Mouse (Mus musculus) limb, embryonic 10.5 days (tissue): Measurements from ENCODE around the gene Tusc2. TPM values are rescaled to one million over a fixed set of nuclear protein-coding genes. Genes with fewer than 3 reads are reported as not detected.

Source experiments
- DNase-seq: peaks from one replicate; pipeline ENCODE4 v3.0.0-alpha.2; 2017; ENCODE audit warnings: low spot score
- H3K27ac ChIP-seq: fragments of 300-500 bp; sonication (generic); 2 replicates; pipeline ENCODE4 v1.5.1; 2016; ENCODE audit warnings: mild to moderate bottlenecking
- H3K27me3 ChIP-seq: fragments of 300-500 bp; sonication (generic); 2 replicates; pipeline ENCODE4 v1.6.1; 2016; ENCODE audit warnings: low read depth, mild to moderate bottlenecking; ENCODE audit not compliant: poor library complexity, severe bottlenecking
- H3K36me3 ChIP-seq: fragments of 300-500 bp; sonication (generic); 2 replicates; pipeline ENCODE4 v1.6.1; 2016; ENCODE audit warnings: mild to moderate bottlenecking, moderate library complexity
- H3K4me1 ChIP-seq: fragments of 300-500 bp; sonication (generic); 2 replicates; pipeline ENCODE4 v1.6.1; 2016
- H3K4me3 ChIP-seq: fragments of 300-500 bp; sonication (generic); 2 replicates; pipeline ENCODE4 v1.5.1; 2016; ENCODE audit warnings: mild to moderate bottlenecking, moderate library complexity
- H3K9me3 ChIP-seq: fragments of 300-500 bp; sonication (generic); replicated peaks from 2 replicates; pipeline ENCODE4 v1.6.1; 2016; ENCODE audit warnings: mild to moderate bottlenecking
- WGBS: fragments of 180-500 bp; shearing (Covaris S2); methylation state at CpG from one replicate; pipeline ENCODE4 v1.1.7; 2016; 5-methylcytosine and 5-hydroxymethylcytosine counted together
- polyA plus RNA-seq: library from polyadenylated mRNA; unstranded; fragments of >200 nt; fragmentation: Nextera tagmentation; extraction: Ambion mirVana; gene quantifications from 2 replicates; pipeline ENCODE4 v1.2.1, GENCODE M21; 2016

The Tusc2 gene
- polyA plus RNA-seq, 1 experiment from 2014 or later, result 60.4 TPM

DNA sequence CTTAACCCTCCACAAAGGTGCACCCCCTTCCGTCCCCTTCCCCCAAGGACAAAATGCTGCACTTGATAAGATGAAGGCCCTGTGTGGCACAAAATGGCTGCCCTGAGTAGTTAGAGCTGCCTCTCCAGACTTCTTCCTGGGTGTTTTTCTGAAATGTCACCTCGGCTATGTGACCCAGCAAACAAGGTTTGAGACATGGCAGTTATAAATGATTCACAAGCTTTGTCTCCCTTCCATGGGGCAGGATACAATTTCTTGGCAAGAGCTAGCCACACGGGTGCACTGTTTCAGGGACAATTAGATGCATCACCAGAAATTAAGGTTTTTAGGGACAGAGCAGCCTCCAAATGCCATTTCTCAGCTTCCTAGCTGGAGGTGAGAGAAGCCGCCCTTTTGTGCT is 22.6 kb upstream of the Tusc2 start:
- 76% methylated on average over 4 of the region's 4 CpGs for WGBS
- Histone ChIP-seq H3K4me3 (0 out of 2 replicates have a peak overlapping the region, but pooled peaks have one; percentile 68), H3K4me1 (peaks cover 49% of the 10 kb centered on the region)

DNA sequence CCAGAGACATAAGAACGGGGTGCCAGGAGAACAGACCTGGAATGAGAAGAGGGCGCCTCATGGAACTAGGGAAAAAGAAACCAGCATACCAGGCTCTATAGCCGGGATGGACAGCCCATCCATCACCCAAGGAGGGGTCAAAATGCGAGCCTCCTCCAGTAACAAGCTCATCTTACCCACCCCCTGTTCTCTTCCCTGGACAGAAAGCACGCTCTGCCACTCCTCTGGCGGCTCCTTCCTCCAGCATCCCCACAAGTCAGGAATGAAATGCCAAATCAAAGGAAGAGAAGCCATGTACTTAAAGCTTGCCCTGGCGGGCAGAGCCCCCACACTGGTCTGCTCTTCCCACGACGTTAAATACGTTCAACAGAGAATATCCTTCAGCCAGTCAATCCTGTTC is 22.1 kb upstream of the Tusc2 start:
- Histone ChIP-seq H3K9me3 (no peaks in the 10 kb centered on the region), H3K36me3 (peaks cover 63% of the 10 kb centered on the region), H3K27ac (no peak overlapping the region), H3K4me1 (peaks cover 48% of the 10 kb centered on the region), H3K27me3 (no peaks in the 10 kb centered on the region), H3K4me3 (peak overlapping the region; percentile 68)
- no peak for DNase-seq
- 32% methylated on average over 10 of the region's 10 CpGs for WGBS

More for the DNA sequence above, 22.6 kb upstream of the Tusc2 start:
- H3K9me3 ChIP-seq, result no peaks in the 10 kb centered on the region
- H3K27ac ChIP-seq, result no peak overlapping the region
- no peaks in the 10 kb centered on the region for H3K27me3 ChIP-seq
- no peak for DNase-seq
- H3K36me3 ChIP-seq, result peaks cover 63% of the 10 kb centered on the region

DNA sequence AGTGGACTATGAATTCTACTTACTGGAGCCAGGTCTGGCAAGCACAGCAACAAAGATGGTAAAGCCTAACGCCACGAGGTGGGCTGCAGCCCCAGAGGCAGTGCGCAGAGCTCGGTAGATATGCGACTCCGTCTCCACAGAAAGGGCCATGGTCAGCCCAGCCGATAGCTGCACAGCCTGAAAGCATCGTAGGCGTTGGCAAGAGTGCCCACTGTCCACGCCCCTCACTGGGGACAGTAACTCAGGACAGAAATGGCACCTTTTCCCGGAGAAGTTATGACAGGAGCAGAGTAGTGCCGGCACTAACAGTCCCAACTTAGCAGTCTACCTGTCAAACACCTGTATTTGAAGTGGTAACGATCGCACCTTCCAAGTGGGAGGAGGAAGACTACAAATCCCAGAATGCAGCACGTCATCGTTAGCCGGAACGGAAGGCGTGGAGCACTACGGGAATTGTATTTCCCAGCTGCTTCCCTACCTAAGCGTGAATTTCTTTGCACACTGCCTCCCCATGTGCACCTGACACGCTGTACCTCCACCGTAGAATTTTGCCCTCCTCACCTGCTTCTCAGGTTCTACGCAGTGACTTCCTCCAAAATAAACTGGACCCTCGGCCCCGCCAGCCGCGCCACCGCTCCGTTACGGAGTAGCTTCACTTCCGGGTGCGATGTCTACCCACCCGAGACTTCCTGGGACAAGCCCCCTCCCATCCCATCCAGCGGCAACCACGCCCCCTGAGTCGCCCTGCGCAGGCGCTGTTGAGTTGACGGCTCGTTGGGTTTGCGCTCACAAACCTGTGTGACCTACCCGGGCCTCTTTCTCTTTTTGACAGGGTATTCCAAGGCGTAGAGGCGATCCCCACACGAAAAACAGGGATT is 21.3 kb upstream of the Tusc2 start, which contains the start of the genes Cyb561d2 and Nprl2:
Gene Cyb561d2, minus strand, starts transcription at position 720 of the 878 bp plus-strand sequence.
Gene Nprl2, plus strand, starts transcription at position 753 of the 878 bp plus-strand sequence.
- WGBS, result under 1% methylated on average over 46 of the region's 46 CpGs
- Histone ChIP-seq H3K4me1 (peaks cover 48% of the 10 kb centered on the region), H3K36me3 (peaks cover 60% of the 10 kb centered on the region), H3K27me3 (no peaks in the 10 kb centered on the region), H3K27ac (peak within 1 kb of the TSS; percentile 75), H3K4me3 (peak within 1 kb of the TSS; percentile 68), H3K9me3 (no peaks in the 10 kb centered on the region)
- DNase-seq, result peak; percentile 96

DNA sequence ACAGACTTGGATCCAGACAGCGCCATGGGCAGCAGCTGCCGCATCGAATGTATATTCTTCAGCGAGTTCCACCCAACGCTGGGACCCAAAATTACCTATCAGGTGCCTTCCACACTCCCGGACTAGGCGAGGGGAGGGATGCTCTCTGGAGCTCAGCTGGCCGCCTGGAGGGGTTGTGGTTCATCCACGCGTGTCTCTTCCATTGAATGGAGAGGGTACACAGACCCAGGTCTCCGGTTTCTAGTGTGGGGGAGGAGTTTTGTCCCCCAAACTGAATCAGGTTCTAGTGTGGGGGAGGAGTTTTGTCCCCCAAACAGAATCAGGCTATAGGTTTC is 20.7 kb upstream of the Tusc2 start:
- DNase-seq, result no peak
- peaks cover 54% of the 10 kb centered on the region for H3K36me3 ChIP-seq
- WGBS, result under 1% methylated on average over 11 of the region's 11 CpGs
- H3K9me3 ChIP-seq, result no peaks in the 10 kb centered on the region
- H3K4me1 ChIP-seq, result peaks cover 48% of the 10 kb centered on the region
- no peaks in the 10 kb centered on the region for H3K27me3 ChIP-seq
- peak overlapping the region; percentile 75 for H3K27ac ChIP-seq
- H3K4me3 ChIP-seq, result peak overlapping the region; percentile 68

DNA sequence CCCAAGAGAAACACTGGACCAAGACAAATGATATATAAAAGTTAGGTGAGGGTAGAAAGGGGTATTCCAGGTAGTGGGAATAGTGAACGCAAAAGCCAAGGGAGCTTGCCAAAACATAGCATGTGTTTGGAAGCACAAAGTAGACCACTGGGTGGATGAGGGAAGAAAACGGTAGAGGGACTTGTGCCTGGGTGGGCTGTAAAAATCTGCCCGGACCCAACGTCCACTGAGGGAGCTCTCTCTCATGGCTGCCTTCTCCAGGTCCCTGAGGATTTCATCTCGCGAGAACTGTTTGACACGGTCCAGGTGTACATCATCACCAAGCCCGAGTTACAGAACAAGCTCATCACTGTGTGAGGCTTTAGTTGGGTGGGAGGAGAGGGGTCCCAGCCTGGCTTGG is 20.3 kb upstream of the Tusc2 start:
- Histone ChIP-seq H3K27me3 (0 out of 2 replicates have a peak, but pooled peaks cover 2% of the 10 kb centered on the region), H3K36me3 (peaks cover 50% of the 10 kb centered on the region), H3K4me3 (peak overlapping the region; percentile 68), H3K9me3 (no peaks in the 10 kb centered on the region), H3K27ac (peak overlapping the region; percentile 75; the same call in 1 of the 2 replicates), H3K4me1 (peaks cover 51% of the 10 kb centered on the region)
- WGBS, result 50% methylated on average over 8 of the region's 8 CpGs
- DNase-seq, result no peak

DNA sequence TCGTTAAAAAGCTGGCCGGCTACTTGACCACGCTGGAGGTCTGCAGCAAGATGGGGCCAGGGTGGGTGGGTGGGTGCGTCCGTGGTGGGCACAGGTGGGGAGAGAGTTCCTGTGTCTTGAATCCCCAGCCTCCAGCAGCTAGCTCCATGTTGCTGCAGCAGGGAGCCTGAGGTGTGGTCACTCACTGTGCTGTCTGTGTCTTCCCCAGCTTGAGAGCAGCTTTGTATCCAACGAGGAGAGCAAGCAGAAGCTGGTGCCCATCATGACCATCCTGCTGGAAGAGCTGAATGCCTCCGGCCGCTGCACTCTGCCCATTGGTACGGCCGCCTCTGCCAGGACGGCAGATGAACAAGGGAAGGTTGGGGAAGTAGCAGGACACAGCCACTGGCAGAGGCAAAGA is 19.8 kb upstream of the Tusc2 start:
- DNase-seq, result no peak
- peak overlapping the region; percentile 68; the same call in 1 of the 2 replicates for H3K4me3 ChIP-seq

DNA sequence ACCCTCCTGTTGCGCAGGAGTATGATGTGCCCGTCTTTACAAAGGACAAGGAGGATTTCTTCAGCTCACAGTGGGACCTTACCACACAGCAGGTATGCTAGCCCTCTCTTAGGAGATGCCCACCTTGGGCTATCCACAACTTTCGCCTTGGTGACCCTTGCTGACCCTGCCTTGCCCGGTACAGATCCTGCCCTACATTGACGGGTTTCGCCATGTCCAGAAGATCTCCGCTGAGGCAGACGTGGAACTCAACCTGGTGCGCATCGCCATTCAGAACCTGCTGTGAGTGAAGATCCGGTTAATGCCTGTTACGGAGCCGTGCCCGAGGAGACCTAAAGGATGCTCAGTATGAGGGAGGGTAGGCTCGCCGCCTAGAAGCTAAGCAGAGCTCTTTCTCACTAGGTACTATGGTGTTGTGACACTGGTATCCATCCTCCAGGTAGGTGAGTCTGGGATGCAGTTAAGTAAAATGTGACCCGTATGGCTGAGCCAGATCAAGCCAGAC is 18.8 kb upstream of the Tusc2 start:
- H3K36me3 ChIP-seq, result peaks cover 35% of the 10 kb centered on the region
- H3K27ac ChIP-seq, result no peak overlapping the region
- 97% methylated on average over 17 of the region's 17 CpGs for WGBS
- H3K4me1 ChIP-seq, result peaks cover 53% of the 10 kb centered on the region
- H3K27me3 ChIP-seq, result peaks cover 15% of the 10 kb centered on the region
- no peaks in the 10 kb centered on the region for H3K9me3 ChIP-seq
- H3K4me3 ChIP-seq, result no peak overlapping the region
- no peak for DNase-seq

More for the DNA sequence above, 19.8 kb upstream of the Tusc2 start:
- 88% methylated on average over 11 of the region's 11 CpGs for WGBS
- Histone ChIP-seq H3K27ac (no peak overlapping the region), H3K9me3 (no peaks in the 10 kb centered on the region), H3K36me3 (peaks cover 44% of the 10 kb centered on the region), H3K4me1 (peaks cover 53% of the 10 kb centered on the region), H3K27me3 (peaks cover 7% of the 10 kb centered on the region)

DNA sequence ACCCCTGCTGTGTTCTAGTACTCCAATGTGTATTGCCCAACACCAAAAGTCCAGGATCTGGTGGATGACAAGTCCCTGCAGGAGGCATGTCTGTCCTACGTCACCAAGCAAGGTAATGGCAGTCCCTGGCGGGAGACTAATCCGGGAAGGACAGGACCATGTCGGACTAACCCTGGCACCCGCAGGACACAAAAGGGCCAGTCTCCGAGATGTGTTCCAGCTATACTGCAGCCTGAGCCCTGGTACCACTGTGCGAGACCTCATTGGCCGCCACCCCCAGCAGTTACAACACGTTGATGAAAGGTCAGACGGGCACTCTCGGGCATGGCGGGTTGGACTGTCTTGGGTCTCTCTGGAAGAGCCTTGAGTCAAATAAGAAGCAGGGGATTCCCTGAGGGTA is 18.3 kb upstream of the Tusc2 start:
- H3K36me3 ChIP-seq, result peaks cover 30% of the 10 kb centered on the region
- peaks cover 58% of the 10 kb centered on the region for H3K4me1 ChIP-seq
- 97% methylated on average over 12 of the region's 12 CpGs for WGBS
- no peak for DNase-seq
- H3K9me3 ChIP-seq, result no peaks in the 10 kb centered on the region
- H3K27ac ChIP-seq, result no peak overlapping the region
- H3K27me3 ChIP-seq, result peaks cover 20% of the 10 kb centered on the region
- no peak overlapping the region for H3K4me3 ChIP-seq

DNA sequence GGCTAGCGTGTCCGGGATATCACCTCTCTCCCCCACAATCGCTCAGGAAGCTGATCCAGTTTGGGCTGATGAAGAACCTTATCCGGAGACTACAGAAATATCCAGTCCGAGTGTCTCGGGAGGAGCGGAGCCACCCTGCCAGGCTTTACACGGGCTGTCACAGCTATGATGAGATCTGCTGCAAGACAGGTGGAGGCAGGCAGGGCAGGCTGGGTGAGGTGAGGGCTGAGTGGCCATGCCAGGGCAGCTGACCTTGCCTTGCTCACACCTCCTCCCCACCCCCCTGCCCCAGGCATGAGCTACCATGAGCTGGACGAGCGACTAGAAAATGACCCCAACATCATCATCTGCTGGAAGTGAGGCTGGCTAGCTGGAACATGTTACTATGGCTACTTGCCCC is 17.9 kb upstream of the Tusc2 start:
- 89% methylated on average over 10 of the region's 10 CpGs for WGBS
- H3K9me3 ChIP-seq, result no peaks in the 10 kb centered on the region

DNA sequence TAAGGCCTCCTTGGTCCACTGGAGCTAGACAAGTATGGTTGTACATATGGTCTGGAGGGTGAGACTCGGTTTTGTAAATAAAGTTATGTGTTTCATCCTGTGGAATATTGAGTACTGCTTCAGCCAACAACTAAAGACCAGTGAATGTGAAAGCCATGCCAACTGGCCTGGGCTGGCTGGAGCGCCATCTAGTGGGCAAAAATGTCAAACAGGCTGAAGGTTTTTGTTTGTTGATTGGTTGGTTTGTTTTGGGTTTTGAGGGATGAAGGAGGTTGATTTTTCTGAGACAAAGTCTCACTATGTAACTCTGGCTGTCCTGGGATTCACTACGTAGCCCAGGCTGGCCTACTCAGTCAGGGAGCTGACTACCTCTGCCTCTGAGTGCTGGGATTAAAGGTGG is 17.5 kb upstream of the Tusc2 start:
- H3K36me3 ChIP-seq, result peaks cover 24% of the 10 kb centered on the region
- DNase-seq, result peak; percentile 87
- peaks cover 29% of the 10 kb centered on the region for H3K27me3 ChIP-seq
- H3K27ac ChIP-seq, result no peak overlapping the region
- H3K4me3 ChIP-seq, result no peak overlapping the region
- 6% methylated on average over 3 of the region's 3 CpGs for WGBS
- no peaks in the 10 kb centered on the region for H3K9me3 ChIP-seq
- peaks cover 65% of the 10 kb centered on the region for H3K4me1 ChIP-seq

More for the DNA sequence above, 17.9 kb upstream of the Tusc2 start:
- no peak for DNase-seq
- H3K27ac ChIP-seq, result no peak overlapping the region
- peaks cover 25% of the 10 kb centered on the region for H3K27me3 ChIP-seq
- no peak overlapping the region for H3K4me3 ChIP-seq
- peaks cover 62% of the 10 kb centered on the region for H3K4me1 ChIP-seq
- H3K36me3 ChIP-seq, result peaks cover 25% of the 10 kb centered on the region

DNA sequence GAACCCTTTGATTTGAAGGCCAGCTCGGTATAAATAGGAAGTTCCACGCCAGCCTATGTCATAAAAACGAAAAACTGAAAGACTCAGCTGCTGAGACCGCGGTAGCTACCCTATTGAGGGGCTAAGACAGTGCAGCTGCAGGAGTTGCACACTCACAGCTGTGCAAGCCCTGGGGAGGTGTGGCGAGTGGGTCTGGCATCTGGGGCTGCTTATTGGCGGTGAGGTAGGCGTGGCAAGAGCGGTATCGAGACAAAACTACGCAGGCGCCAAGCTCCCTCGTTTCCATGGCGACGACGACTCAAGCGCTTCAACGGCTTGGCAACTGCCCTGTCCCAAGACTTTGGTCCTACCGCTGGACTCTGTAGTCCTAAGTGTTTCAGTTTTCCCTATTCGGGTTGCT is 16.0 kb upstream of the Tusc2 start, which contains the start of gene Zmynd10:
Gene Zmynd10, plus strand, starts transcription at position 273 of the 400 bp plus-strand sequence.
- Histone ChIP-seq H3K27me3 (peaks cover 32% of the 10 kb centered on the region), H3K27ac (peak within 1 kb of the TSS; percentile 54; the same call in 1 of the 2 replicates), H3K36me3 (peaks cover 24% of the 10 kb centered on the region), H3K4me1 (peaks cover 69% of the 10 kb centered on the region), H3K4me3 (peak within 1 kb of the TSS; percentile 39), H3K9me3 (no peaks in the 10 kb centered on the region)
- 5% methylated on average over 20 of the region's 20 CpGs for whole genome bisulfite sequencing
- DNase-seq, result peak; percentile 95

DNA sequence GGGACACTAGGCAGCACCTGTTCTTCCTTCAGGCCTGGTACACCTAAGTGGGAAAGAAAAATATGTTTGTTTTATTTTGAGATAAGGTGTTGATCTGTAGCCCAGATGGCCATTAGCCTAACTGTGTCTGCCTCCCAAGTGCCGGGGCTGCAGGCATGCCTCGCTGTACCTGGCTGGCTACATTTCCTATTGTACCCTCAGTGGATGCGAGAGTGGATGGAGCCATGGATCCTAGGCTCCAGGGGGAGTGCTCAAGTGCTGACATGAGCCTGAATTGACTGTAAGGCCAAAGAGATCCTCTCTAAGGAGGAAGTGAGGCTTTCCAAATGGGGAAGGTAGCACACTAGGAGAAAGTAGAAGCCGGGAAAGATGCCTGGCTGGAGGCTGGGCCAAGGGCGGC is 15.1 kb upstream of the Tusc2 start:
- H3K4me1 ChIP-seq, result peaks cover 71% of the 10 kb centered on the region
- H3K4me3 ChIP-seq, result no peak overlapping the region
- peaks cover 32% of the 10 kb centered on the region for H3K27me3 ChIP-seq
- no peak for DNase-seq
- H3K9me3 ChIP-seq, result no peaks in the 10 kb centered on the region
- 85% methylated on average over 5 of the region's 5 CpGs for WGBS
- no peak overlapping the region for H3K27ac ChIP-seq
- peaks cover 24% of the 10 kb centered on the region for H3K36me3 ChIP-seq

DNA sequence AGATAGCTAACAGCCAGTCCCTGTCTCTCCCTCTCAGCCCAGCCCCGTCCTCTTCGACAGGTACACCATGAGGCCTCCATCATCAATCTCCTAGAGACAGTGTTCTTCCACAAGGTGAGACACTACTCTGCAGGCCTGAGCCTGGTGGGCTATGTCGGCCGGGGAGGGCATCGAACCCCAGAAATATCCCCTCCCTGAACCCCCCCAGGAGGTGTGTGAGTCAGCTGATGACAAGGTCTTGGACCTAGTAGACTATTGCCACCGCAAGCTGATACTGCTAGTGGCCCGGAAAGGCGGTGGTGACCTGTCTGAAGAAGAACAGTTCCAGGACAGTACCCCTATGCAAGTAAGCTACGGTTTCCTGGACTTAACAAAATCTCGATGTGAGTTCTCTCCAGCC is 14.2 kb upstream of the Tusc2 start:
- WGBS, result 87% methylated on average over 10 of the region's 10 CpGs
- Histone ChIP-seq H3K36me3 (peaks cover 17% of the 10 kb centered on the region), H3K4me3 (no peak overlapping the region), H3K4me1 (peaks cover 72% of the 10 kb centered on the region), H3K27ac (no peak overlapping the region), H3K9me3 (no peaks in the 10 kb centered on the region), H3K27me3 (peaks cover 32% of the 10 kb centered on the region)
- no peak for DNase-seq
